Mouse (Mus musculus): ENCODE results near the gene Epo. TPM values are rescaled to one million over a fixed set of nuclear protein-coding genes. Genes with fewer than 3 reads are reported as not detected.

Epo gene
- 0.36 and 0.48 TPM in 2 replicates for total RNA-seq (2012; rRNA removed)

DNA sequence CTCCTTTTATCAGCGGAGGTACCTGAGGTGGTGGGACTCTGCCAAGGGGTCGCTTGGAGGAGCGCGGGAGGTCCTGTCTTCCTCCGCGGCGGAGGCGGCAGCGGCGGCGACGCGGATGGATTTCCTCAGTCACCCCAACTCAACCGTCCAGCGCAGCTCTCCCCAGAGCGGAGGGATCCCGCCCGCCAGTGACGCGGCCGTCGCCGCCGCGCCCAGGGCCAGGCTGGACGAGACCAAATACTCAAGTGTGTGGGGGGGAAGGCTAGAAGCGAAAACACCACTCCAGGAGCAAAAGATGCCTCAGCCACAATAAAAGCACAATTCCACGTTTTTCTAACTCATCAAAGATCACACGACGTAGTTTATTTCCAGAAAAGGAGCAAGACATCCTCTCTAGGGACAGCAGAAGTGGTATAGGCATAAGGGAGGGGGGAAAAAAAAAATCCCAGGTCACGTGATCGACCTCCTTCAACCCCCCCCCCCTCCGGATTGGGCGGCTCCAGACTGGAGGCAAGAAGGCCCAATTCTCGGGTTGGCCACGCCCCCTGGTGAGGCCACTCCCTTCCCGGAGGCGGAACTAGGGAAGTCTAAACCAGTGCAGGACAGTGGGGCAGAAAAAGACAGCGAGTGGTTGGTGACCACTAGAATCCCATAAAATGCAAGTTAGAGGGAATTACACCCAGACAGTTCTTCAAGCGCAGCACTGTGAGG is at the start of gene Epo, which contains the start of gene Gnb2:
Epo (minus strand) TSS at position 126 of the 711 bp plus-strand sequence.
Gnb2 (minus strand) TSS at position 394 of the 711 bp plus-strand sequence.
- Histone ChIP-seq H3K4me1 (ENCODE audit: control insufficient read depth in 2 of 2, insufficient read depth in 2 of 2, low read length in 2 of 2, poor library complexity in 1 of 2) (peaks cover 0 to 5% of the 10 kb centered on the region in 2 experiments; a peak in 2 of 4 replicates), H3K36me3 (ENCODE audit: control insufficient read depth, insufficient read depth, low read length, poor library complexity, severe bottlenecking) (peaks cover 14% of the 10 kb centered on the region), H3K9ac (ENCODE audit: insufficient read depth, low read depth, low read length, poor library complexity, severe bottlenecking) (peak within 1 kb of the TSS; percentile 83), H3K9me3 (ENCODE audit: control insufficient read depth, insufficient read depth, low read depth, low read length) (no peaks in the 10 kb centered on the region), H3K27ac (ENCODE audit: insufficient read depth, low read depth, low read length, poor library complexity, severe bottlenecking) (peak within 1 kb of the TSS; percentile 64; the same call in 1 of the 2 replicates), H3K4me3 (ENCODE audit: insufficient read depth in 1 of 2, low read depth in 1 of 2, low read length in 2 of 2, poor library complexity in 1 of 2, severe bottlenecking in 1 of 2) (peak within 1 kb of the TSS; percentile 43 to 86)
- in situ Hi-C loops (cut with MboI; ENCODE audit: low sequenced_read_pairs in 2 of 2, unreplicated experiment in 2 of 2), result no loop called here
- DNase-seq (ENCODE audit: low read depth, low spot score), result peak; percentile 99
- 0 out of 2 replicates have a peak, but pooled peaks have one; percentile 3 for TF ChIP-seq MAFK (IDR thresholded peaks at IDR 0.05; ENCODE audit: insufficient read depth, low read depth, low read length)
- peak; percentile 89 for TF ChIP-seq ZNF384 (IDR thresholded peaks at IDR 0.05; ENCODE audit: low read depth, low read length)
- no peak for TF ChIP-seq ZC3H11A (IDR thresholded peaks at IDR 0.05; ENCODE audit: borderline replicate concordance, low read depth, low read length)
- TF ChIP-seq CHD2 (IDR thresholded peaks at IDR 0.05; ENCODE audit: low read depth, low read length), result peak; percentile 88
- TF ChIP-seq HCFC1 (IDR thresholded peaks at IDR 0.05; ENCODE audit: borderline replicate concordance, insufficient read depth, low read length), result peak; percentile 71; the same call in 1 of the 2 replicates

GRCm38 (mm10) chr5:137582702-137583101 is 49.7 kb upstream of the Epo start:
- in situ Hi-C loops (cut with MboI; ENCODE audit: low sequenced_read_pairs in 2 of 2, unreplicated experiment in 2 of 2), result no loop called here
- H3K4me3 ChIP-seq (ENCODE audit: insufficient read depth in 1 of 2, low read depth in 1 of 2, low read length in 2 of 2, poor library complexity in 1 of 2, severe bottlenecking in 1 of 2), result no peak overlapping the region
- no peaks in the 10 kb centered on the region for H3K36me3 ChIP-seq (ENCODE audit: control insufficient read depth, insufficient read depth, low read length, poor library complexity, severe bottlenecking)
- TF ChIP-seq ZC3H11A (IDR thresholded peaks at IDR 0.05; ENCODE audit: borderline replicate concordance, low read depth, low read length), result no peak
- DNase-seq (ENCODE audit: low read depth, low spot score), result no peak
- no peak overlapping the region for H3K9ac ChIP-seq (ENCODE audit: insufficient read depth, low read depth, low read length, poor library complexity, severe bottlenecking)
- H3K27ac ChIP-seq (ENCODE audit: insufficient read depth, low read depth, low read length, poor library complexity, severe bottlenecking), result no peak overlapping the region
- peaks cover 1 to 13% of the 10 kb centered on the region in 2 experiments; a peak in 3 of 4 replicates for H3K4me1 ChIP-seq (ENCODE audit: control insufficient read depth in 2 of 2, insufficient read depth in 2 of 2, low read length in 2 of 2, poor library complexity in 1 of 2)
- H3K9me3 ChIP-seq (ENCODE audit: control insufficient read depth, insufficient read depth, low read depth, low read length), result no peaks in the 10 kb centered on the region

DNA sequence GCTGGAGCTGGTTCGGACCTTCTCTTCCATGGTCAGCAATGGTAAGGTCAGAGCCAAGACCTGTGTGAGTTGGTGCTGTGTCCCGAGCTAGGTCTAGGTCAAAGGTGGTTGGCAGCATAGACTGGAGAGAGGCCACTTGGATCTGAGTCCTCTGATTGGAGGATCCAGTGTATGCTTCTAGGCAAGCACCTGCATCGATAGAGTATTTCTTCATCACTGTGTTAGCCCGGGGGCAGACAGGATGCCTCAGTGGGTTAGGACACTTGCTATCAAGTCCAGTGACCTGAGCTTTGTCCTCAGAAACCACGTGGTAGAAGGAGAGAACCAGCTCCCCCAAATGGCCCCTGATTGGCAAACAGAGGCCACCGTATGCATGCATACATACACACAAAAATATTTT is 47.2 kb upstream of the Epo start:
- H3K36me3 ChIP-seq (ENCODE audit: control insufficient read depth, insufficient read depth, low read length, poor library complexity, severe bottlenecking), result no peaks in the 10 kb centered on the region
- no peak overlapping the region for H3K9ac ChIP-seq (ENCODE audit: insufficient read depth, low read depth, low read length, poor library complexity, severe bottlenecking)
- TF ChIP-seq ZNF384 (IDR thresholded peaks at IDR 0.05; ENCODE audit: low read depth, low read length) (no peak), CHD2 (IDR thresholded peaks at IDR 0.05; ENCODE audit: low read depth, low read length) (no peak), HCFC1 (IDR thresholded peaks at IDR 0.05; ENCODE audit: borderline replicate concordance, insufficient read depth, low read length) (no peak), MAFK (IDR thresholded peaks at IDR 0.05; ENCODE audit: insufficient read depth, low read depth, low read length) (no peak), ZC3H11A (IDR thresholded peaks at IDR 0.05; ENCODE audit: borderline replicate concordance, low read depth, low read length) (no peak)
- DNase-seq (ENCODE audit: low read depth, low spot score), result no peak
- no peaks in the 10 kb centered on the region for H3K9me3 ChIP-seq (ENCODE audit: control insufficient read depth, insufficient read depth, low read depth, low read length)
- H3K27ac ChIP-seq (ENCODE audit: insufficient read depth, low read depth, low read length, poor library complexity, severe bottlenecking), result no peak overlapping the region
- peaks cover 0 to 8% of the 10 kb centered on the region in 2 experiments; a peak in 1 of 4 replicates for H3K4me1 ChIP-seq (ENCODE audit: control insufficient read depth in 2 of 2, insufficient read depth in 2 of 2, low read length in 2 of 2, poor library complexity in 1 of 2)
- no peak overlapping the region for H3K4me3 ChIP-seq (ENCODE audit: insufficient read depth in 1 of 2, low read depth in 1 of 2, low read length in 2 of 2, poor library complexity in 1 of 2, severe bottlenecking in 1 of 2)
- in situ Hi-C loops (cut with MboI; ENCODE audit: low sequenced_read_pairs in 2 of 2, unreplicated experiment in 2 of 2), result no loop called here

DNA sequence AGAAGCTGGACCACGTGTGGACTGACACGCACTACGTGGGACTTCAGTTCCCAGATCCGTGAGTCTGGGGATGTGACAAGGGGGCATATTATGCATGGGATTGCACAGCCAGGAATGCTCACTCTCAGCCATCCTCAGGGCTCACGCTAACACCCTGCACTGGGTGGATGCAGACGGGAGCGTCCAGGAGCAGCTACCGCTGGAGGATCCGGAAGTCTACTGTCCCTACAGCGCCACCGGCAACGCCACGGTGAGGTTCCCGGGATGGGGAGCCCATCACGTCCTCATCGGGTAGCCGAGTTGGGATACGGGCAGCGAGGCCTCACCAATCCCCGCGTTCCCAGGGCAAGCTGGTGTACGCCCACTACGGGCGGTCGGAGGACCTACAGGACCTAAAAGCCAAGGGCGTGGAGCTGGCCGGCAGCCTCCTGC is 41.4 kb upstream of the Epo start:
- H3K4me3 ChIP-seq (ENCODE audit: insufficient read depth in 1 of 2, low read depth in 1 of 2, low read length in 2 of 2, poor library complexity in 1 of 2, severe bottlenecking in 1 of 2), result peak overlapping the region; percentile 1; a peak in 1 of 4 replicates
- DNase-seq (ENCODE audit: low read depth, low spot score), result no peak
- in situ Hi-C loops (cut with MboI; ENCODE audit: low sequenced_read_pairs in 2 of 2, unreplicated experiment in 2 of 2), result no loop called here
- no peaks in the 10 kb centered on the region for H3K9me3 ChIP-seq (ENCODE audit: control insufficient read depth, insufficient read depth, low read depth, low read length)
- no peaks in the 10 kb centered on the region for H3K36me3 ChIP-seq (ENCODE audit: control insufficient read depth, insufficient read depth, low read length, poor library complexity, severe bottlenecking)
- H3K4me1 ChIP-seq (ENCODE audit: control insufficient read depth in 2 of 2, insufficient read depth in 2 of 2, low read length in 2 of 2, poor library complexity in 1 of 2), result peaks cover 0 to 5% of the 10 kb centered on the region in 2 experiments; a peak in 1 of 4 replicates
- no peak overlapping the region; the same call in 1 of the 2 replicates for H3K9ac ChIP-seq (ENCODE audit: insufficient read depth, low read depth, low read length, poor library complexity, severe bottlenecking)
- TF ChIP-seq CHD2 (IDR thresholded peaks at IDR 0.05; ENCODE audit: low read depth, low read length), result no peak
- TF ChIP-seq HCFC1 (IDR thresholded peaks at IDR 0.05; ENCODE audit: borderline replicate concordance, insufficient read depth, low read length), result no peak
- TF ChIP-seq ZNF384 (IDR thresholded peaks at IDR 0.05; ENCODE audit: low read depth, low read length), result no peak
- no peak for TF ChIP-seq MAFK (IDR thresholded peaks at IDR 0.05; ENCODE audit: insufficient read depth, low read depth, low read length)
- TF ChIP-seq ZC3H11A (IDR thresholded peaks at IDR 0.05; ENCODE audit: borderline replicate concordance, low read depth, low read length), result no peak
- no peak overlapping the region for H3K27ac ChIP-seq (ENCODE audit: insufficient read depth, low read depth, low read length, poor library complexity, severe bottlenecking)

Data from ES-E14 (cell line).